Mouse (Mus musculus): Measurements from ENCODE around the gene Erbb2. TPM values are rescaled to one million over a fixed set of nuclear protein-coding genes. Genes with fewer than 3 reads are reported as not detected.
A peak's percentile ranks its signal among the peaks of the same experiment; 100 is the strongest.

Erbb2 gene
- 2.0 and 2.6 TPM in 2 replicates for polyA plus RNA-seq (2012; rRNA removed)

DNA sequence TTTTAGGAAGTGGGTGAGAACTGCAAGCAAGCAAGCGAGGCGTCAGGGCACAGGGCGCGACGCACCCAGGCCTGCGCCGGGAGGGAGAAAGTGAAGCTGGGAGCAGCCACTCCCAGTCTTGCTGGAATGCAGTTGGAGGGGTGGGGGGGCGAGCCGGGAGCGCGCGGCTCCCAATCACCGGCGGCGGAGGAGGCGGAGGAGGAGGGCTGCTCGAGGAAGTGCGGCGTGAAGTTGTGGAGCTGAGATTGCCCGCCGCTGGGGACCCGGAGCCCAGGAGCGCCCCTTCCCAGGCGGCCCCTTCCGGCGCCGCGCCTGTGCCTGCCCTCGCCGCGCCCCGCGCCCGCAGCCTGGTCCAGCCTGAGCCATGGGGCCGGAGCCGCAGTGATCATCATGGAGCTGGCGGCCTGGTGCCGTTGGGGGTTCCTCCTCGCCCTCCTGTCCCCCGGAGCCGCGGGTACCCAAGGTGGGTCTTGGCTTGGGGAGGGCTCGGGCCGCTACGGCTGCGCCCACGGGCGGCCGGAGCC lies at the start of gene Erbb2:
TSS of gene Erbb2 (plus strand) at position 198 of the 524 bp plus-strand sequence.
- Histone ChIP-seq H3K27ac (ENCODE audit: insufficient read depth, low read length) (no peak within 1 kb of the TSS), H3K4me3 (ENCODE audit: insufficient read depth, low read length) (peak within 1 kb of the TSS; percentile 28), H3K4me1 (ENCODE audit: control insufficient read depth, insufficient read depth, low read length) (no peaks in the 10 kb centered on the region)
- TF ChIP-seq CTCF (IDR thresholded peaks at IDR 0.05; ENCODE audit: extremely low read depth, insufficient read depth, low read length) = no peak
- no peak for TF ChIP-seq POLR2A (IDR thresholded peaks at IDR 0.05; ENCODE audit: extremely low read depth, insufficient read depth, low read length)

- Histone ChIP-seq H3K4me1 (ENCODE audit: control insufficient read depth, insufficient read depth, low read length) (peaks cover 11% of the 10 kb centered on the region), H3K4me3 (ENCODE audit: insufficient read depth, low read length) (no peak overlapping the region), H3K27ac (ENCODE audit: insufficient read depth, low read length) (no peak overlapping the region)
- TF ChIP-seq CTCF (IDR thresholded peaks at IDR 0.05; ENCODE audit: extremely low read depth, insufficient read depth, low read length) (no peak), POLR2A (IDR thresholded peaks at IDR 0.05; ENCODE audit: extremely low read depth, insufficient read depth, low read length) (no peak)
These were observed 48.5 kb upstream of the Erbb2 start for GRCm38 (mm10) chr11:98363817-98364216.

DNA sequence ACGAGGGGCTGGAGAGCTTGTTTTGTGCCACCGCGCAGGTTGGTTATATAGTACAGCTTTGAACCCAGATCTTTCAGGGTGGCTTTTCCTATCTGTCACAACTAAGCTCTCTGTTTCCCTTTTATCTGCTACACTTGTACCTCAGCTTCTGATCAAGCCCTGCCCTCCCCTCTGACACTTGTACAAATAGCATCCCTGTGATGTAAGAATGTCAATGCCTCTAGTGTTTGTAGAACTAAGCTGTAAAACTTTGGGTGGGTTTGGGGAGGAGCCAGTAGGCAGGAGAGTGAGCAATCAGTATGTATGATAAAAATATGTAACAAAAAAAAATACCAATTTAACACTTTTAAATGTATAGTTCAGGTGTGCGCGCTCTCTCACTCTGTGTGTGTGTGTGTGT lies 47.9 kb upstream of the Erbb2 start:
- no peak for TF ChIP-seq POLR2A (IDR thresholded peaks at IDR 0.05; ENCODE audit: extremely low read depth, insufficient read depth, low read length)
- no peak for TF ChIP-seq CTCF (IDR thresholded peaks at IDR 0.05; ENCODE audit: extremely low read depth, insufficient read depth, low read length)
- Histone ChIP-seq H3K4me1 (ENCODE audit: control insufficient read depth, insufficient read depth, low read length) (peaks cover 9% of the 10 kb centered on the region), H3K27ac (ENCODE audit: insufficient read depth, low read length) (no peak overlapping the region), H3K4me3 (ENCODE audit: insufficient read depth, low read length) (no peak overlapping the region)

GRCm38 (mm10) chr11:98366290-98366689 lies 46.0 kb upstream of the Erbb2 start:
- Histone ChIP-seq H3K4me1 (ENCODE audit: control insufficient read depth, insufficient read depth, low read length) (peaks cover 6% of the 10 kb centered on the region), H3K27ac (ENCODE audit: insufficient read depth, low read length) (no peak overlapping the region), H3K4me3 (ENCODE audit: insufficient read depth, low read length) (no peak overlapping the region)
- TF ChIP-seq CTCF (IDR thresholded peaks at IDR 0.05; ENCODE audit: extremely low read depth, insufficient read depth, low read length) = no peak
- no peak for TF ChIP-seq POLR2A (IDR thresholded peaks at IDR 0.05; ENCODE audit: extremely low read depth, insufficient read depth, low read length)

DNA sequence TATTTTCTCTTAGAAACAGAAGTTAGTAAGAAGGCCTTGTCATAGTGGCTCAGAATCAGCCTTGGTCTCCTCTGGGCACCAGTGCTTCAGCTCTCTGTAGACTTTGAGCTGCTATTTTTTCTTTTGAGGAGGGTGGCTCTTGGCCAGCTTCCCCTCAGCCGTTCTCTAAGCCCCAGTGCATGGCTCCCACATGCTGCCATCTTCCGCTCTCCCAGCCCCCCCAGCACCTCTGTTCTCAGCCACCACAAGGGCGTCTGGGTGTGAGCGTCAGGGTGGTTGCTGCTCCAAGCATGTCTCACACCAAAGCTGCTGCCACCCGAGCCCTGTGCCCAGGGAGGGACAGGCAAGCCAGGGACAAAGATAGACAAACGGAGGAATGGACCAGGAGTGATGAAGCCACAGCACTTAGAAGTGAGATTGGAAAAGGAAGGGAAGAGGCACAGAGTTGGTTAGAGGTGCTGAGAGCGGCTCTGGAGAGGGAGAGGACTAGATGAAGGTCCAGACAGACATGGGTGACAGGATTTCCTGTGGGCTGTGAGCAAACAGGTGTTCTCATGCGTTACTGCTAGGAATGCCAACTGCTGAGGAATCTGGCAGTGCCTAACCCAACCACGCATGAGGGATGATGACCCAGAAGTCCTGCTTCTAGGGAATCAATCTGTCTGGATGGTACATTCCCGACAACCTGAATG lies 45.0 kb upstream of the Erbb2 start:
- no peak overlapping the region for H3K4me3 ChIP-seq (ENCODE audit: insufficient read depth, low read length)
- H3K27ac ChIP-seq (ENCODE audit: insufficient read depth, low read length) = peak overlapping the region; percentile 45
- H3K4me1 ChIP-seq (ENCODE audit: control insufficient read depth, insufficient read depth, low read length) = peaks cover 6% of the 10 kb centered on the region
- TF ChIP-seq POLR2A (IDR thresholded peaks at IDR 0.05; ENCODE audit: extremely low read depth, insufficient read depth, low read length) = no peak
- no peak for TF ChIP-seq CTCF (IDR thresholded peaks at IDR 0.05; ENCODE audit: extremely low read depth, insufficient read depth, low read length)

DNA sequence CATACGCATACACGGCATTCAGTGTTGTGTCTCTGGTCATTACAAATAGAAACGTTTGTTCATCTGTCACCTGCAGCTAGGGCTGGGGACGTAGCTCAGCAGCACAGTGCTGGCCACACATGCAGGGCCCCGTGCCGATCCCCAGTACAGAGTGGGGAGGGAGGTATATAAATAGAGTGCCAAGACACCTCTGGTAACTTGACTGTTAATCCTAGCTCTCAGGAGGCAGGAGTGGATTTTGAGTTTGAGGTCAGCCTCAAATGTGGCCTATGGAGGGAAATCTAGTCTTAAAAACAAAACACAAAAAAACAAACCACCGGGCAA lies 44.4 kb upstream of the Erbb2 start:
- TF ChIP-seq POLR2A (IDR thresholded peaks at IDR 0.05; ENCODE audit: extremely low read depth, insufficient read depth, low read length) = no peak
- Histone ChIP-seq H3K4me1 (ENCODE audit: control insufficient read depth, insufficient read depth, low read length) (peaks cover 6% of the 10 kb centered on the region), H3K4me3 (ENCODE audit: insufficient read depth, low read length) (no peak overlapping the region), H3K27ac (ENCODE audit: insufficient read depth, low read length) (no peak overlapping the region)

DNA sequence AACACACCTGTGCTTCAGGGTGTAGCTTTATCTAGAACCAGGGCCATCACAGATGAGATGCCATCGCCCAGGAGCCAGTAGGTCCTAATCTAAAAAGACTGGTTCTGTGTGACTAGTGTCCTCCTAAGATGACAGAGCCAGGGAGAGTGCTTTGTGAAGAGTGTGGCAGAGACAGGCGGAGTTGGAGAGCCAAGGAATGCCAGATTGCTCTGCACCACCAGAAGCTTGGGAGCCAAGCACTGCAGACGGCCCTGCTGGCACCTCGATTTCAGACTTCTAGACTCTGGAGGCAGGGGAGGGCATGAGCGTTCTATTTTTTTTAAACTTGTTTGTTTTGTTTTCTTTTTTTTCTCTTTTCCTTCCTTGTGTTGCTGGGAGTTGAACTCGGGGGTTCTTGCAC lies 42.9 kb upstream of the Erbb2 start:
- peaks cover 6% of the 10 kb centered on the region for H3K4me1 ChIP-seq (ENCODE audit: control insufficient read depth, insufficient read depth, low read length)
- TF ChIP-seq CTCF (IDR thresholded peaks at IDR 0.05; ENCODE audit: extremely low read depth, insufficient read depth, low read length) = no peak
- no peak for TF ChIP-seq POLR2A (IDR thresholded peaks at IDR 0.05; ENCODE audit: extremely low read depth, insufficient read depth, low read length)
- no peak overlapping the region for H3K4me3 ChIP-seq (ENCODE audit: insufficient read depth, low read length)
- H3K27ac ChIP-seq (ENCODE audit: insufficient read depth, low read length) = no peak overlapping the region

- no peak for TF ChIP-seq CTCF (IDR thresholded peaks at IDR 0.05; ENCODE audit: extremely low read depth, insufficient read depth, low read length)
- no peak for TF ChIP-seq POLR2A (IDR thresholded peaks at IDR 0.05; ENCODE audit: extremely low read depth, insufficient read depth, low read length)
- H3K4me1 ChIP-seq (ENCODE audit: control insufficient read depth, insufficient read depth, low read length) = peaks cover 6% of the 10 kb centered on the region
- H3K27ac ChIP-seq (ENCODE audit: insufficient read depth, low read length) = no peak overlapping the region
- no peak overlapping the region for H3K4me3 ChIP-seq (ENCODE audit: insufficient read depth, low read length)
These were observed 41.7 kb upstream of the Erbb2 start for GRCm38 (mm10) chr11:98370588-98370987.

DNA sequence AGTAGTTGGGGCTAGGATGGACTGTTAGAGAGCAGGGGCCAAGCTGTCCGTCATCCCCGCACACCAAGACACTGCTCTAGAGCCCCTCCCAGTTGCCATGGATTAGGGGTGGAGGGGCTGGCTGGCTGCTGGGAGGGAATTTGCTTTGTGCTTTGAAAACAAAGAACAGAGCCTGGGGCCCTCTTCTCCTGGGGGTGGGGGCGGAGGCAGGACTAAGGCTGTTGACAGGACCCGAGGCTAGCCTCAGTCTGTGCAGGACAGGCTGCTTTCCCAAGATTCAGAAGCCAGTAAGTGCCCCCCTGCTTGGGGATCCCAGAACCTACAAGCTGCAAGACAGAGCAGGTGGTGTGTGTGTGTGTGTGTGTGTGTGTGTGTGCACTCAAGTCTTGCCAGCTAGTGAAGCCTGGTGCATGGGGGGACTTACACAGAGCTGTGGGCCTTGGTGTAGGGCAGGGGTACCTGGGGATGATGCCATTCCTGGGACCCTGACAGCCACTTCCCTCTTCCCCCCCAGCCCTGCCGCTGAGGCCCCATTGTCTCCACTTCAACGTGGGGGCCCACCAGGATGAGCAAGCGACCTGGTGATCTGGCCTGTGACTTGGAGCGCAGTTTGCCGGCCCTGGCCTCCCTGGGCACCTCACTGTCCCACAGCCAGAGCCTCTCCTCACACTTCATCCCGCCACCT lies 40.6 kb upstream of the Erbb2 start:
- TF ChIP-seq CTCF (IDR thresholded peaks at IDR 0.05; ENCODE audit: extremely low read depth, insufficient read depth, low read length) = no peak
- TF ChIP-seq POLR2A (IDR thresholded peaks at IDR 0.05; ENCODE audit: extremely low read depth, insufficient read depth, low read length) = no peak
- Histone ChIP-seq H3K4me3 (ENCODE audit: insufficient read depth, low read length) (no peak overlapping the region), H3K27ac (ENCODE audit: insufficient read depth, low read length) (peak overlapping the region; percentile 9; the same call in 1 of the 2 replicates), H3K4me1 (ENCODE audit: control insufficient read depth, insufficient read depth, low read length) (peaks cover 6% of the 10 kb centered on the region)

DNA sequence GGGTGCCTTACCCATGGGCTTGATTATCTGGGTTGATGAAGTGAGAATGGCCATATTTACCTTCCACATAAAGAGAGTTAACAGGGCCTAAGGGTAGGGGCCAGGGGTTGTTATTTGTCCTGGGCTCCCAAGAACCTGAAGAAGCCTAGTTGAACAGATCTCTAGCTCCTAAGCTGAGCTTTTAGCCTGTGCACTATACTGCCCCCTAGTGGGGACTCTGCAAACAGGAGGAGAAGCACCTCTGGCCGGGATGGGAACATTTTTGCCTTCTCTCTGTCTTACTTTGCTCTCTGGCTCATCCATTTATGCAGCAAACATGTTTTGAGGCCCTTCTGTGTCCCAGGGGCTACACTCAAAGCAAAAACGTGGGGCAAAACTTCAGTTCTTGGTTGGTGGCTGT lies 39.9 kb upstream of the Erbb2 start:
- Histone ChIP-seq H3K27ac (ENCODE audit: insufficient read depth, low read length) (peak overlapping the region; percentile 9; the same call in 1 of the 2 replicates), H3K4me1 (ENCODE audit: control insufficient read depth, insufficient read depth, low read length) (peaks cover 4% of the 10 kb centered on the region), H3K4me3 (ENCODE audit: insufficient read depth, low read length) (no peak overlapping the region)
- TF ChIP-seq CTCF (IDR thresholded peaks at IDR 0.05; ENCODE audit: extremely low read depth, insufficient read depth, low read length) (peak; percentile 86), POLR2A (IDR thresholded peaks at IDR 0.05; ENCODE audit: extremely low read depth, insufficient read depth, low read length) (no peak)
